Mouse (Mus musculus) erythroblast, adult 5-6 weeks (primary cell): ENCODE data around the gene Rtl5. TPM values are rescaled to one million over a fixed set of nuclear protein-coding genes. Genes with fewer than 3 reads are reported as not detected.

Experiments used
- ATAC-seq: replicated peaks from 2 replicates; pipeline ENCODE4 v1.8.0; 2016; ENCODE audit warnings: moderate number of reproducible peaks, mild to moderate bottlenecking, moderate TSS enrichment, inconsistent platforms; ENCODE audit not compliant: poor library complexity, low FRiP score, severe bottlenecking
- total RNA-seq, 2 experiments: library from RNA; stranded (forward) in 1 of 2; stranded (reverse) in 1 of 2; fragments of 150-400 nt in 1 of 2; fragments of 200-764, 138-1000 nt in 1 of 2; gene quantifications; 2 replicates each; pipeline versions ENCODE4 v1.2.3 to v1.2.4; 2015 to 2017; ENCODE audit warnings: low replicate concordance in 2 of 2

The Rtl5 gene
- total RNA-seq, 2 experiments from 2014 or later, result 0.77 TPM; not detected in 1

DNA sequence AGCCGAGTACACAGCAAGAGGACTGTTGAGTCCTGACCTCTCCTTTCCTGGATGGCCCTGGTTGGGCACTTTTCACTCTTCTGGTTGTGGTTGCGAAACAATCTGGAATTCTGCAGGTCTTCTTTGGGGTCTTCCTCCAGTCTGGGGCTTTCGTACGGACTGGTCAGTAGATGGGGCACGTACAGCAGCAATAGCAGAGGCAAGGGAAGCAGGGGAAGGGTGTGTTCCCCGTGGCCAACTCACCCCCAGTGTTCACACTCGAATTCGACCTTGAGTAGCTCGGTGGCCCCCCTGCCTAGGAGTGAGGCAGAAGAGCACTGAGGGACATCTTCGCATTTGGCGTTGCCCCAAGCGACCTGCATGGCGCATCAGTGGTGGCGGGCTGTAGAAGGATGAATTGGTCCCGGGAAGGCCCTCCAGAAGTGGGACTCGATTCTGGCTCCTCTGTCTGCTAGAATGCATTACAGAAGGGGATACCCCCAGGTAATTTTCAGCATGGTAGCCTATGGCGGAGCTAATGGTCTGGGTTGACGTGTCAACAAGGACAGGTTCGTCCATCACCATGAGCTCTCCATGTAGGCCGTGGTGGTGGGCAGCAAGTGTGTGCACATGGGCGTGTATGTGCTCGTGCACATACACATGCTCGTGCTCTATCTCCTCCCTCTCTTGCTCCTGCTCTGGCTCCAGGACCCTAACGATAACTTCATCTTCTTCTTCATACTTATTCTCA is 2.1 kb downstream of the Rtl5 start:
- no peak for ATAC-seq

GRCm38 (mm10) chrX:102067118-102067517 is 4.0 kb downstream of the Rtl5 start:
- ATAC-seq, result no peak

DNA sequence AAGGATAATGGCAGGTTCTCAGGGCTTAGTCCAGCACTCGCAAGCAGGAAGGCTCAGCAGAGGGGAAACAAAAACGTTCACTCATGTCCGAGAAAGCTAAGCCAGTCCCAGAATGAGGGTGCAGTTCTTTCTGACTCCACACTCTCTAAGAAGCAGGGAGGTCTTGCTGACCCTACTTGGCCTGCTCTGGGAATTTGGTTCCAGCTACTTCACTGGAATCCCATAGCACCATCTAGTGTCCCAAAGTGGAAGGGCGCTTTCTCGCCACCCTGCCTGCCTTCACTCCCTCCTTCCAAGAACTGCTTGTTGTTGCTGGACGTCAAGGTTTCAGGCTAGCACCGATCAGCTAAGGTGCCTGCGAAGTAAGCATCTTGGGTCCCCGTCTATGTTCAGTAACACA is 5.0 kb downstream of the Rtl5 start:
- ATAC-seq, result peak; percentile 64

GRCm38 (mm10) chrX:102065213-102065775 is 5.8 kb downstream of the Rtl5 start:
- ATAC-seq, result no peak

GRCm38 (mm10) chrX:102064062-102064461 is 7.0 kb downstream of the Rtl5 start:
- ATAC-seq, result no peak

DNA sequence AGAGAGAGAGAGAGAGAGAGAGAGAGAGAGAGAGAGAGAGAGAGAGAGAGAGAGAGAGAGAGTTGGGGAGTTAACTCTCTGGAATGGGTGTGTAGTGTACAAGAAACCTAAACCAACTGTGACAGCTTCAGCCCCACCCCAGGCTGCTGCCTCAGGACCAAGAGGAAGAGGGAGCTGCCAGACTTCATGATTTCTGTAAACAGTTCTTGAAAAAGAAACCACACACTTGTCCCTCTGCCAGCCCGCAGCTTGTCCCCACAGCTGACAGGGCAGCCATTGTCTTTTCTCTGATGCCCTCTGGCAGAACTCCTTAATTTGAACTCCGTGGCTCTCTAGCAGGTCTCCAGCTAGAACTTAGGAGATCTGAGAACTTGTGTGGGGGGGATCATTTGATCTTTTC is 10.2 kb downstream of the Rtl5 start:
- ATAC-seq, result no peak

DNA sequence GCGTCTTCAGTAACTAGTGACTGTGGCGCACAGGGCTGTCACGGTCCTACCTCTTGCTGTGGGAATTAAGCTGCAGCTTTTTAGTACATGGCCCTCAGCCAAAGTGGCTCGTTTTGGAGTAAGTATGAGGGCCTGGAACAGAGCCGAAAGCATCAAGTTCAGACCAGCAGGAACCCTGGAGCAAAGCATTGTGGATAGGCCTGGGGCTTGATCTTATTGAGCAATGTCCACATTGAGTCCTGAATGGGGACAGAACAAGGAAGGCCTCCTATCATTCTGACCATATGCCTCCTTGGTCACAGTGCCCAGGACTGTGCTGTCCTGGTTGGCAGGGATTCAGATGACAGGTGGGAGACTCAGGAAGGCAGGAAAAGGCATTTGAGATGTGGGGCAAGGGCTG is 10.9 kb downstream of the Rtl5 start:
- ATAC-seq, result no peak

DNA sequence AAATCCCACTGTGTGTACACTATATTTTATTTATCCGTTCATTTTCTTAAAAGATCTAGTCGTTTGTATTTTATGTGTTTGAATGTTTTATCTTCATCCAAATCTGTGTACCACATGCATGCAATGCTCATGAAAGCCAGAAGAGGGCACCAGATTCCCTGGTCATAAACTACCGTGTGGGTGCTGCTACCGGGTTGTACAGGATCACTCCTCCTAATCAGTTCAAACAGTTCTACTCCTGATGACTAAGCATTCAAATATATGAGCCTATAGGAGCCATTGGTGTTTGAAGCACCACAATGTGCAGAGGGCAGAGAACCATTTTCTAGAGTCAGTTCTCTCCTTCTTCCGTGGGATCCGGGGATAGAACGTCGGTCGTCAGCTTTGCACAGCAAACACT is 11.7 kb downstream of the Rtl5 start:
- ATAC-seq, result peak; percentile 82

DNA sequence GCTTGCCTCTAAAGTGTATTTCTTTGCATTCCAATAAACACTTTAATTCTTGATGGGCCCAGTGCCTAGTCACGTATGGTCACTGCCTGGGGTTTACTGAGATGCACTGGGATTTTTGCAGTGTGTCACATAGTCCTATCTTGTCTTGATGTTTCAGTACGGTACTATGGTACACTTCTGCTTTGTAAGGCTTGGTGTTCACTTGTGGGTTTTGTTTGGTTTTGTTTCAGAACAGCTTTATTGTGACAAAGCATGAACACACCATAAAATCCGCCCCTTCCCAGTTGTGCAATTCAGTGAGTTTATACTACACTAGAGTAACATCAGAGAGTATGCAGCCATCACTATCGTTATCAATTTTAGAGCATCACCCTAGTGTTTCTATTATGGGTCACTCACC is 17.1 kb downstream of the Rtl5 start:
- ATAC-seq, result no peak

DNA sequence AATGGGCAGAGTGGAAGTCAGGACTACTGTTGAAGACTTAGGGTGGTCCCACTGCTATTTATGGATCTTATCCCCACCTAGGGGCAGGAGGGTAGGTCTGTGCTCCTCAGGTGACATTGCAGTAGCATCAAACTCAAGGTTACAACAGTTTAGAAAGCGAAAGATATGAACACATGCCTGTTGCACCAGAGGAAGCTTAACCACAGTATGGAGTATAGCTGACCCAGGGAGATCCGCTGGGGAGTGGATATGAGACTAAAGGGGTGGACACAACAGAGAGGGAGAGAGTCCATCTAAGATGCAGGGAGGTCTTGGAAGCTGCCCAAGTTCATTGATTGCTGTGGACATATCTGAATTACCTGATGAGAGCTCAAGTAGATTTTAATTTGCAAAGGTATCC is 17.7 kb downstream of the Rtl5 start:
- no peak for ATAC-seq

GRCm38 (mm10) chrX:102051225-102051624 is 19.9 kb downstream of the Rtl5 start:
- ATAC-seq, result no peak

GRCm38 (mm10) chrX:102050552-102050951 is 20.6 kb downstream of the Rtl5 start:
- ATAC-seq, result no peak

DNA sequence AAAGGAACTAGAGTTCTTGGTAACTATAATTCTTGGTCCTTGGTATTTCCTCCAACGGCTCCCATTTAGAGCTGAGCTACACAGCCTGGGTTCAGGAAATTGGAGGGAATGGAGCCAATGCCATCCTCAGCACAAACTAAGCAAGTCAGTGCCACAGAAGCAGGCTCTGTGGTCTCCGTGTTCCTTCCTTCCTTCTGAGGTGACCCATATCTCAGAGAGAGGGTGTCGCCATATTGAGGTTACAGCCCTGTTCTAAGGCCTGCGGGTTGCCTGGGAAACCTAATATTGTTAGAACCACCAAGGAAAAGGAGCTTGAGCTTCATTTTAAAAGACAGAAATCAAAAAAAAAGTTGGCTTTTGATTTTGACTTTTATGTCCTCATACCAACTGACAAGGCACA is 28.7 kb downstream of the Rtl5 start:
- ATAC-seq, result no peak

GRCm38 (mm10) chrX:102041562-102041961 is 29.5 kb downstream of the Rtl5 start:
- ATAC-seq, result no peak

DNA sequence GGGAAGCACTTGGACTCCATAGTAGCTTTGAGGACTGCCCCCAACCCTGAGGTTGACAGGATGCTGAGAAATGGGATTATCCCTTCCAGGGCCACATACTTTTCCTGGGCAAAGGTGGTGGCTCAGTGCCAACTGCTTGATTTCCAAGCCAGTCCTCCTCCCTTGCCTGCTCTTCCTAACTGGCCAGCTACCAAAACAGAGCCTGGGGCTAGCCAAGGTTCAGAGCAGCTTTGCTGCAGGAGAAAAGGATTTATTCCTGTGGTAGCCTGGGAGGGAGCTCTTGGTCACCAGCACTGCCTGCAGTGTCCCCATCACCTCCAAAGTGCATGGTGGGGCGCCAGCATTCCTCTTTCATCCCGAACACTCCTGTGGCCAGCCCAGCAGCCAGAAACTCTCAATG is 33.6 kb downstream of the Rtl5 start:
- ATAC-seq, result no peak

- ATAC-seq, result no peak
Measured at GRCm38 (mm10) chrX:102036866-102037361, 34.2 kb downstream of the Rtl5 start.

GRCm38 (mm10) chrX:102035671-102036070 is 35.4 kb downstream of the Rtl5 start:
- no peak for ATAC-seq

GRCm38 (mm10) chrX:102033566-102033965 is 37.5 kb downstream of the Rtl5 start:
- no peak for ATAC-seq

GRCm38 (mm10) chrX:102032431-102032830 is 38.7 kb downstream of the Rtl5 start:
- no peak for ATAC-seq

DNA sequence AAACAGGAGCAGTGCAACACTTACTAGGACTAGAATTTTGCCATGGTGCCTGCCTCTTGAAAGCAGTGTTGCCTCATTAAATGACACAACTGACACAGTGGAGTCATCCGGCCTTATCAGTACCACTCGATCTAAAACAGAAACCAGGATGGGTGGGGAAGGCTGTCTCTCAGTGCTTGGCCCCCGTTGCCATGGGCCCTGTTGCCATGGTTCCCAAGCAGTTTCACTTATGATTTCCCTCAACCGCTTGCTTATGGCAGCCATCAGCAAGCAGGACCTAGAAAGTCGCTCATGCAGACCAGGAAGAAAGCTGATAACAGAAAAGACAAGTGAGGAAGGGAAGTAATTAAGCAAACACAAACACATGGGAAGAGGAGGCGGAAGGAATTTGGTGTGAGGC is 39.3 kb downstream of the Rtl5 start:
- ATAC-seq, result no peak

- ATAC-seq, result no peak
Measured at GRCm38 (mm10) chrX:102024976-102025375, 46.1 kb downstream of the Rtl5 start.
